Mouse (Mus musculus) spleen, adult 2 months (tissue): ENCODE results near the gene 1110032A03Rik. TPM values are rescaled to one million over a fixed set of nuclear protein-coding genes. Genes with fewer than 3 reads are reported as not detected.

Source experiments
- DNase-seq, 2 experiments: peaks; one replicate each; pipeline versions ENCODE4 v3.0.0 to v3.0.0-alpha.2; 2012 to 2021; ENCODE audit warnings: low spot score in 2 of 2, low read depth in 1 of 2
- H3K27ac ChIP-seq: fragments of 200-500 bp; 2 replicates; pipeline ENCODE4 v1.5.1; 2012; ENCODE audit warnings: low read length, inconsistent platforms; ENCODE audit not compliant: insufficient read depth
- H3K27me3 ChIP-seq: fragments of 200-500 bp; 2 replicates; pipeline ENCODE4 v1.6.1; 2012; ENCODE audit warnings: mild to moderate bottlenecking, moderate library complexity, low read length, inconsistent platforms; ENCODE audit not compliant: control insufficient read depth, insufficient read depth
- H3K36me3 ChIP-seq: fragments of 200-500 bp; 2 replicates; pipeline ENCODE4 v1.6.1; 2012; ENCODE audit warnings: mild to moderate bottlenecking, low read length, inconsistent platforms; ENCODE audit not compliant: control insufficient read depth, insufficient read depth
- H3K4me1 ChIP-seq: fragments of 200-500 bp; 2 replicates; pipeline ENCODE4 v1.6.1; 2011; ENCODE audit warnings: inconsistent platforms; ENCODE audit not compliant: control insufficient read depth, insufficient read depth, insufficient read length
- H3K4me3 ChIP-seq: fragments of 200-500 bp; 2 replicates; pipeline ENCODE4 v1.5.1; 2011; ENCODE audit warnings: mild to moderate bottlenecking, inconsistent platforms; ENCODE audit not compliant: insufficient read depth, insufficient read length; ENCODE audit errors: extremely low read depth
- CTCF ChIP-seq: fragments of 200-500 bp; IDR thresholded peaks from 2 replicates; pipeline ENCODE4 v1.5.1; 2011; ENCODE audit warnings: mild to moderate bottlenecking, inconsistent platforms; ENCODE audit not compliant: insufficient read depth, insufficient read length, insufficient replicate concordance; ENCODE audit errors: extremely low read depth
- POLR2A ChIP-seq: fragments of 200-500 bp; IDR thresholded peaks from 2 replicates; pipeline ENCODE4 v1.6.1; 2011; ENCODE audit warnings: low read depth, low read length, inconsistent platforms
- WGBS: fragments of 180-500 bp; shearing (Covaris S2); methylation state at CpG from one replicate; pipeline ENCODE4 v1.1.7; 2018; 5-methylcytosine and 5-hydroxymethylcytosine counted together
- polyA plus RNA-seq: library from polyadenylated mRNA; depleted of rRNA; stranded (reverse); fragments of >200 nt; gene quantifications from 2 replicates; pipeline ENCODE4 v1.2.3, GENCODE M21; 2012

Gene 1110032A03Rik
- polyA plus RNA-seq, 1 experiment = 9.2 TPM

DNA sequence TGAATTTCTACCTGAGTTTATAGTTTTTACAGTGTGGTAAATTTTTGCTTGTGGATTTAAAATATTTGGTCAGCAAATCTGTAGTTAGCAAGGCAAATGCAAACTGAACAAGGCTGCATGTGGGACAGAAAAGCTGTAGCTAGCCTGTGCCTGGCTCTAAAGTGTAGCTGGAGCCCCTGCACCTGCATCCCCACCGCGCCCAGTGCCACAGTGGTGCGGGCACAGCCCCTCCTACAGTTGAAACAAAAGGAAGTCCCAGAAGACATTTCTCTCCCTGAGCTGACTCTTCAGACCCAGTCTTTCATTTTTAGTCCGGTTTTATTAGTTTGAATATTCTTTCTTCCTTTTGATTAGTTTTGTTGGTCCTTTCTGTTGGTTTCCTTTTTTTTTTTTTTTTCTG lies 40.3 kb upstream of the 1110032A03Rik start:
- Histone ChIP-seq H3K27me3 (no peaks in the 10 kb centered on the region), H3K36me3 (peaks cover 7% of the 10 kb centered on the region), H3K4me3 (no peak overlapping the region), H3K4me1 (no peaks in the 10 kb centered on the region), H3K27ac (no peak overlapping the region)
- WGBS = 27% methylated on average over 4 of the region's 4 CpGs
- TF ChIP-seq CTCF = no peak
- TF ChIP-seq POLR2A = no peak
- DNase-seq = no peak

GRCm38 (mm10) chr9:50813796-50814195 lies 38.5 kb upstream of the 1110032A03Rik start:
- DNase-seq = no peak
- H3K4me1 ChIP-seq = no peaks in the 10 kb centered on the region
- TF ChIP-seq CTCF (no peak), POLR2A (no peak)
- H3K36me3 ChIP-seq = peaks cover 10% of the 10 kb centered on the region
- 89% methylated on average over 5 of the region's 5 CpGs for WGBS
- no peak overlapping the region for H3K27ac ChIP-seq
- H3K4me3 ChIP-seq = no peak overlapping the region
- H3K27me3 ChIP-seq = no peaks in the 10 kb centered on the region

GRCm38 (mm10) chr9:50811746-50812145 lies 36.4 kb upstream of the 1110032A03Rik start:
- H3K4me3 ChIP-seq = no peak overlapping the region
- TF ChIP-seq CTCF (no peak), POLR2A (no peak)
- DNase-seq = no peak
- H3K27me3 ChIP-seq = no peaks in the 10 kb centered on the region
- peak overlapping the region; percentile 19; the same call in 1 of the 2 replicates for H3K27ac ChIP-seq
- H3K4me1 ChIP-seq = no peaks in the 10 kb centered on the region
- H3K36me3 ChIP-seq = peaks cover 16% of the 10 kb centered on the region
- 80% methylated on average over 2 of the region's 2 CpGs for WGBS

GRCm38 (mm10) chr9:50811187-50811586 lies 35.9 kb upstream of the 1110032A03Rik start:
- peaks cover 18% of the 10 kb centered on the region for H3K36me3 ChIP-seq
- no peaks in the 10 kb centered on the region for H3K4me1 ChIP-seq
- H3K4me3 ChIP-seq = no peak overlapping the region
- no peak for DNase-seq
- 83% methylated on average over 7 of the region's 7 CpGs for WGBS
- H3K27me3 ChIP-seq = no peaks in the 10 kb centered on the region
- TF ChIP-seq CTCF (no peak), POLR2A (no peak)
- H3K27ac ChIP-seq = no peak overlapping the region; the same call in 1 of the 2 replicates

DNA sequence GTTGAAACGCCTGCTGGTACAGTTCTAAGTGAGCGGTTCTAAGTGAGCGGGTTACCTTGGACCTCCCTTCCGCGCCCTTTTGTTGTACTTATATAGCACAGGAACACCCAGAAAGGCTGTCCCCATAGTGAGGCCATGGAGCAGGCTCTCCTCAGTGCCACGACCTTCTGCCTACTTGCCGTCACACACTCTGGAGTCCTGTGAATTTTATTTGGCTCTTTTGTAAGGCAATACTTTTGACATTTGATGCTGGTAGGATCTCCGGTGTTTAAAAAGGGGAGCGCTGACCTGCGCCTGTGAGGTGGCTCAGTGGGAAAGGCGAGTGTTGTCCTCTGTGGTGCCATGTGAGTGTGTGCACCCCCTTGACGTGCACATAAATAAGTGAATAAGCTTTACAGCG lies 33.8 kb upstream of the 1110032A03Rik start:
- Histone ChIP-seq H3K36me3 (peaks cover 19% of the 10 kb centered on the region), H3K4me3 (no peak overlapping the region), H3K27ac (no peak overlapping the region), H3K27me3 (no peaks in the 10 kb centered on the region), H3K4me1 (no peaks in the 10 kb centered on the region)
- TF ChIP-seq CTCF = no peak
- no peak for TF ChIP-seq POLR2A
- WGBS = 98% methylated on average over 13 of the region's 13 CpGs
- DNase-seq = no peak

GRCm38 (mm10) chr9:50808471-50808870 lies 33.2 kb upstream of the 1110032A03Rik start:
- H3K27me3 ChIP-seq = no peaks in the 10 kb centered on the region
- no peak for DNase-seq
- no peak overlapping the region for H3K27ac ChIP-seq
- H3K4me1 ChIP-seq = no peaks in the 10 kb centered on the region
- no peak overlapping the region for H3K4me3 ChIP-seq
- H3K36me3 ChIP-seq = peaks cover 21% of the 10 kb centered on the region
- TF ChIP-seq POLR2A (no peak), CTCF (no peak)
- WGBS = 96% methylated on average over 6 of the region's 6 CpGs

DNA sequence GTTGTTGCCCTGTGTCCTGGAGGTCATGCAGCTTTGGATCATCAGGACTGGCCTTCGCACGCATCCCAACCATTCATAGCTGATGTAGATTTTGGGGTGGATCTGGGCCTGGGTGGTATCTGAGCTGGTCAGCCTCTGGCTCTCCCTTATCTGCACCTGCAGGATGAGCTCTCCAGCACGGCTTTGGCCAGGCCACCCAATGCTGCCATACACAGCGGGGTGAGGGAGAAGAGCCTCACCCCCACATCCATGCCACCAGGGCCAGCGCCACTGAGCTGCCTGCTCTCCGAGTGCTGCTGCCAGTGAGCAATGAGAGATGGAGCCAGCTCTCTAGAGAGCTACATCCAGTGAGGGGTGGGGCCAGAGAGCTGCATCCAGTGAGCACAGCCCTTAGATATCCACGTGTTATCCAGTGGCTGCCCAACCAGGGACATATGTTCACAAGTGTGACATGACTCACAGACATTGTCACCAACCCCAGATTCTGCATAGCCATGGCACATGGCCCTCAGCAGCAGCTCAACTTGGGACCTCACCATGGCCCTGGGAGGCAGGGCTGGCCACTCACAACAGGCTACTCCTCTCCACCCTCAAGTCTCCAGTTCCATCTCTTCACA lies 27.8 kb upstream of the 1110032A03Rik start:
- H3K4me1 ChIP-seq = no peaks in the 10 kb centered on the region
- H3K36me3 ChIP-seq = peaks cover 15% of the 10 kb centered on the region
- TF ChIP-seq CTCF (no peak), POLR2A (no peak)
- no peaks in the 10 kb centered on the region for H3K27me3 ChIP-seq
- no peak overlapping the region for H3K4me3 ChIP-seq
- peak overlapping the region; percentile 59; the same call in 1 of the 2 replicates for H3K27ac ChIP-seq
- WGBS = 90% methylated on average over 7 of the region's 7 CpGs
- no peak for DNase-seq
